Mouse (Mus musculus): Measurements from ENCODE around the gene Ror2.

DNA sequence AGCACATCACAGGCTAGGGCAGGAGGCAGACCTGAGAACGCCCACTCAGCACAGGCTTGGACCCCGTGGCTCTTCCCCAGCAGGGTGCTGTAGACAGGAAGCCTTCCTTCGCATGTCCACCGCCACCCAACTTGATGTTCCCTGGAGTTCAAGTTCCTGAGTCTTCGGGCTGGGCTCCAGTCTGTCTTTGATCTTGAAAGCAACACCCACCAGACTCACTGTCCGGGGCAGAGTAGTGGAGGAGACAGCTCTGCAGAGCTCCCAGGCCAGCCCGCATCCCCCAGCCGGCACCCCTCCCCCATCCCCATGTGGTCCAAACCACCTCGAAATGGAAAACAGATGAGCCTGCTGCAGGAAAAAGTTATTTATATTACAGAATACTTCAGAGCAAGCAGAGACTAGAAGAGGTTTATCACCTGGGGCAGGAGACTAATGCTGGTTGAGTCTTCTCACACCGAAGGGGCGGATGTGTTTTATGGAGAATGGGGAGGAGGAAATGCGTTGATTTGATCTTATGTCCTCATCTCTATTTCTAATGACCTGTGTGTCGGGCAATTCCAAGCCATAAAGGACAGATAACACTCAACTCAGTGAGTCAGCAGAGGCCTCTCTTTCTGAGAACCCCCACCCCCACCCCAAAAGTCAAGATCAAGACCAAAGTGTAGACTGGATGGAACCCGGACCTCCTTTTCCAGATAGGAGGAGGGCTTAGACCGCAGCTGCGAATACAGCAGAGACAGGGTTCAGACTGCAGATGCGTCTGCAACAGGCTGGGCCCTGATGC lies 80.6 kb downstream of the Ror2 start:
- no peak for TF ChIP-seq TAL1 (IDR thresholded peaks at IDR 0.05; ENCODE audit: low read length)
- TF ChIP-seq GATA1 (IDR thresholded peaks at IDR 0.05; ENCODE audit: low read length) = no peak

Measured in erythroblast, embryonic 14.5 days (primary cell).